Mouse (Mus musculus): ENCODE data around the gene Klhl29.

Gene Klhl29

DNA sequence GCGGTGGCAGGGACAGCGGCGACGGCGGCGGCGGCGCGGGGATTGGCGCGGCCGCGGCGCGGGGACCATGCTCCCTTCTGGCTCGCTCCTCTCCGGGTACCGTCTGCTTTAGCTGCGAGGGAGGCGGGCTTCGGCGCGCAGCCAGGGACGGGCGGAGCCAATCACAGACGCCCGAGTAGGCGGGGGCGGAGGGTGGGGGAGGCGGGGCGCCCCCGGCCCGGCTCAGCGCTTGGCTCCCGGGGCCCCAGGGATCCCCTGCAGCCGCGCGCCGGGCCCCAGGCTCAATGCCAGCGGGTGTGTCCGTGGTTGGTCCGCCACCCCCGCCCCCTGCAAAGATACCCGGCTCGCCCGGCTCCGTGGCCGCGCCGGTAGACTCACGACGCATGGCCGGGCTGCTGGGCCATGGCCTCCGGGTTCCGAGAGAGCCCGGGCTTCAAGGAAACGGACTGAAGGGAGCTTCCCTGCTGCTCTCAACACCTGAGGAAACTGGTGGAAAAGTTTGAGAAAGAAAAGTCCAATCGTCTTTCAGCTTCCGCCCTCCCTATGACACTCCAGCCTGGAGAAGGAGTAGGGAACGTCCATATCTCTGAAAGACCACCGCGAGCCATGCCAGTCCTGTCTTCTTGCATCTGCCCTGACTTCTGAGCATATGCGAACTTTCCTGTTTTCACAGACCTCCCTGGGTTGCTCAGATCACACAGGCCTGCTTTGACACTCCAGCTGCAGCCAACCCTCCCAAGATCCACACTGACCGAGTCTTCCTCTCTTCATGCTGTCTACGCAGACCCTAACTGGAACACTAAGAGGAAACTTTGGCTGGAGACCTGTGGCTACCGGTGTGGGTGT, at the start of gene Klhl29:
Klhl29 (minus strand) TSS at position 67 of the 846 bp plus-strand sequence.
- DNase-seq: peak; percentile 89

DNA sequence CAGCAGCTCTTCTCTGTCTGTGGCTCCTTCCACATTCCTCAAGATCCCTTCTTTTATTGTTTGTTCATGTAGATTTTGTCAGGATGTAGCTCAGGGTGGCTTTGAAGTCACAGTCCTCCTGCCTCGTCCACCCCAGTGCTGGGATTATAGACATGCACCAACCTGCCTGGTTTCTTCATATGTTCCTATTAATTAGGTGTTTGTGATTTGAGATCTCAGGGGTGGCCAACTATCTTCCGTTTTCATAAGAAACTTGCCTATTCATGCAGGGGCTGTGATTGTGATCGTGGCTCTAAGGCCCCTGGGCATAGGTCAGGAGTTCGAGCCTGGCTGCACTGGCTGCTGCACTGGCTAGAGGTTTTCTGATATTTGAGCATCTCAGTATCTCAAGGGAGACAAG, 49.8 kb upstream of the Klhl29 start:
- no peak for DNase-seq

DNA sequence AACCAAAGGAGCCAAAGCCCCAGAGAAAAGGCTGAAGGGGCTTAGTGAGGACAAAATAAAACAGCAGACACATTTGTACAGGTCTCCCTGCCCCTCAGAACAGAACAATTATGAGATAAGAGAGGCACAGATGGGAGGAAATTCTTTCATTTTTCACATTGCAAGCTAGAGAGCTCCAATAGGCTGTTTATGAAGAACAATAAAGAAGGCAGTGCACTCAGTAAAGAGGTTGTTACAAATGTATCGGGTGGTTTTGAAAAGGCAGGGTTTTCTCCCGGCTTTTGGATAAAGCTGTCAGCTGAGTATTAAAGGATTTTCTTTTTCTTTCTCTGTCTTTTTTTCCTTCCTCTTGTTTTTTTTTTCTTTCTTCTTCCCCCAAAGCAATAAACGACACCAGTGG, 40.3 kb upstream of the Klhl29 start:
- no peak for DNase-seq

DNA sequence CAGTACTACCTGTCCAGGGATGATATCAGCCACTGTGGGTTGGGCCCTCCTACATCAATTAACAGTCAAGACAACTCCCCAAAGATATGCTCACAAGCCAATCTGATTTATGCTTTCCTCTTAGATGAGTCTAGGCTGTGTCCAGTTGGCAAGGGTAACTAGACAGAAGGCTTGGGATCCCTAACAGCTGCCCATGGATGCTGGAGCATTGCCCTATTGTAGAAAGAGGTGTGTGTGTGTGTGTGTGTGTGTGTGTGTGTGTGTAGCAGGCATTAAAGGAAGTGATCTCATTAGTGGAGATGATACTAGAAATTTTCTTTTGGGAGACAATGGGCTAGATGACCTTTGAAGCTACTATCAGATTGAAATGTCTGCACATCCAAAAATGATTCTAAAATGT, 38.5 kb upstream of the Klhl29 start:
- DNase-seq: no peak

DNA sequence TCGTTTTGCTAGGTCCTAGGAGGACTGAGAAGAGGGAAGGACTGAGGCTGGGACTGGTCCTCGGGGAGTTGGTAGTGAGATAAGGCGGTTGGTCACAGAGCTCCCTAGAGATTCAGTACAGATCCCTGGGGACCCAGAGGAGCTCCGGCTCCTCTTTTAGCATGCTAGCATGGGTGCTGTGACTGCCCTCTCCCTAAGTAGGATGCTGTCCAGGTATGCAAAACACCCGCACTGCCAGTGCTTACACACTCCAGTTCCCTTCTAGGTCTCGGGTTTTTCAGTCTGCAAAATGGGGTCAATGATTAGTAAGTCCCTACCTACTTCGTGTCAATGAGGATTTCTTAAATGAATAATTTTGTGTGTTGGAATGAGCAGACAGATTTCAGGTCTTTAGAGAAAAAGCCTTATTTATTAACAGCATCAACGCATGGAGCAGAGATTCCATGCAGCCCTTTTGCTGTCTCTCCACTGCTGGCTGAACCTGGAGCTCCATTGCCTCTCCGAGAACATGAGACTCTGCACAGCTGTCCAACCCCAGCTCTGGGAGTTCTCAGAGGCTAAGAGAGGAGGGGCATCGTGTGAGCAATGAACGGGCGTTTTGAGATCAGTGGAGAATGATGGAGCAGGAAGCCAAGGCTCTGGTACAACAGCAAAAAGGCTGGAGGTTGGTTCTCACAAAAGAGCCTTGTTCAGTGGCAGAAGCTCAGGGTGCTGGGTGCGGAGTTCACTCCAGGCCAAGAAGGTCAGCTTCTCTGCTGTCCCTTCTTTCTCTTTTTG, 36.5 kb upstream of the Klhl29 start:
- no peak for DNase-seq

DNA sequence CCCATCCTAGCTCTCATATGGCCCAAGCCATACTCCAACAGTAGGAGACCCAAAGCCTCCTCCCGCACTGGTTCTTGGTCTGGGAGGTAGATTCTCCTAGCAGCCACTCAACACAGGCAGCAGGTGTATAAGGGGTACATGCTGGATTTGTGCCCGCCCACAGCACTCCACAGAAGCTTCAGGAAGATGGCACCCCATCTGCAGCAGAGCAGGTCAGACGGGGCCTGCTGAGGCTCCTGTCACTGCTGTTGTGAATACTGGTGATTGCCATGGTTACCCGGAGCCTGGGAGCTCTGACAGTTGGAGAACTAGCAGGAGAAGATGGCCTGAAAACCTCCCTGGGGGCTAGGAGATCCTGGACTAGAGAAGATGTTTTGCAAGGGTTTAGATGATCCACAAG, 35.9 kb upstream of the Klhl29 start:
- no peak for DNase-seq

DNA sequence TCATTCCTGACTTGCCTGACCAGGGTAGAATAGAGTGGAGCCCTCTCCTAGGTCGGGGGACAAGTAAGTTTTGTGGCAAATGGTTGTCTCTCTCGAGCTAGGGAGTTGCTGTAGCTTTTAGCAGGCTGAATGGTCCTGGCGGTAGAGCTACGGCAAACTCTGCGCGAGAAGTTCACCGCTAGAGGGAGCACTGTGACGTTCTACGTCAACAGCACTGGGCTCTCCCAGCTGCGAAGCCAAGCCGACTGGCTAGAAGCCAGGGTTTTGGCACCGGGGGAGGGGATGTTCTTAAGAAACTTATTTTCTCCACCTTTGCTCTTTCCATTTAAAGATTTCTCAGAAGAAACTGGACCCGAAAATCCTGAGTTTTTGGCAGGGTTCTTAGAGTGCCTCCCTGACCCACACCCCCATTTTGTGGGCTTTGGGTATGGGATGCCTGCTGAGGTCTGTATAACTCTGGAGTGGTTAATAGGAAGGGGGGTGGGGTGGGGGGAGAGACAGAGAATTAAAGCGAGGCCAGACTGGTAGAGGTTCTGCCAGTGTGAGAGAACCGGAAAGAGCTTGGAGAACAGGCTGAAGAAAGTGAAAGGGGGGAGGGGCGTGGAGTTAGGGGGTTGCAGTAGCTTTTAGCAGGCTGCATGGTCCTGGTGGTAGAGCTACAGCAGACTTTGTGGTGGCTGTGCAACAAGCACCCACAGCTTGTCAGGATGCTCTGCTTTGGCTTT, 35.1 kb upstream of the Klhl29 start:
- peak; percentile 78 for DNase-seq

DNA sequence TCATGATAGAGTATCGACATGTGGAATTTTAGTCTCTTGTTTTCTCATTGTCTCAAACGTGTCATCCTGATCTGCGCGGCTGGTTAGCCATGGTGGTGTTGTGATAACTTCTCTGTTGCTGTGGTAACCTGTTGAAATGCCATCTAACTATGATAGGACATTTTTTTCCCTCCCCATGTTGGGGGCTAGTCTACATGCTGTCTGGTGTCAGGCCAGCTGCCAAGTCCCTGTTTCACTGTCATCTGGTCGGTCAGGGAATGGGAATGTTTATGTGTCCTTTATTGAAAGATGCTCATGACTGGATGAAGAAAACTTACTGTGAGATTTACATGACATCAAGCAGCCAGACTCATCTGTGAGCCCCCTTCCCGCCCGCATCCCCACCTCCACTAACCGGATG, 31.7 kb upstream of the Klhl29 start:
- DNase-seq: no peak

DNA sequence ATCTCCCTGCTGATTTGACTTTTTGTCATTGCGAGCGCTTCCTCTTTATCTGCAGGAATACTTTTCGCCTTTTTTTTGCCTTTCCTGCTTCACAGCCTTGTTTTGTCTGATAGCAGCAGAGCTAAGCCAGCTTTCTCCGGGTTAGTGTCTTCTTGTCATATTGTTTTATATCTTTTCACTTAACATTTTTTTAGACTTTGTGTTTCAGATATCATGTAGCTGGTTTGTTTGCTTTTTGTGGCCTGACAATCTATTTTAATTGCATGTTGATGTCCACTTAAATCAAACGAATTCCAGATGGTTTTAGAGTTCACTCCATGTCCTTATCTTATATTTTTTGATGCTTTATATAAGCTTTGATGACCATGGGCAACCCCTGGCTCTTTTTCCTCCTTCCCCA, 21.9 kb upstream of the Klhl29 start:
- no peak for DNase-seq

DNA sequence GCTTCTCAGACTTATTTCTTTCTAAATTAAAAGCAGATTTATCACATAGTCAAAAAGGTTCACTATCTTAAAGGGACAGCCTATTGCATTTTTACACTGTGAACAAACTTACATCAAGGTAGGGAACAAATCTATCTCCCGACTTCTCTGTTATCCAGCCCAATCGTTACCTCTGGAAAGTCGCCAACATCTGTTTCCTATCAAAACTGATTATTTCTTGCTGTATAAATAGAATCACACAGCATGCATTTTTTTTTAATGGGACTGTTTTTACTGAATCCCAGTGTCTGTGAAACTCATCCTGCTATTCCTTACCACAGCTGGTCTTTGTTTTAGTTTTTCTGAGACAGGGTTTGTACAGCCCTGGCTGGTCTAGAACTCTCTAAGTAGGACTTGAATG, 19.7 kb upstream of the Klhl29 start:
- no peak for DNase-seq

DNA sequence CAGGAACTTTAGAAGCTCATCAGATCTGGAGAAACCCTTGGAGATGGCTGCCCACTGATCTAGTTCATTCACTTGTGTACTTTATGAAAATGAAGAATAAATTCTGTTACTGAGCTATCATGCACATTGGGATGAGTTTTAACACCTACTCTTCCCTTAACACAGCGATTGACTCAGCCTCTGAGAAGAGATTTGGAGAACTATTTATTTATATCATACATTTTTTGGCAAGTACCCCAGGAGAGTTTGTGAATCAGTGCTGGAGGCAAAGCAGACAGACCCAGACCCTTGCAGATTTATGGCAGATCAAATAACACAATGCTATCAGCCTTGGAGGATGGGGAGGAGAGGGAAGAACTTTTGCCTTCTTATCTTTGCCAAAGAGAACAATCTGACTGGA, 11.6 kb upstream of the Klhl29 start:
- no peak for DNase-seq

DNA sequence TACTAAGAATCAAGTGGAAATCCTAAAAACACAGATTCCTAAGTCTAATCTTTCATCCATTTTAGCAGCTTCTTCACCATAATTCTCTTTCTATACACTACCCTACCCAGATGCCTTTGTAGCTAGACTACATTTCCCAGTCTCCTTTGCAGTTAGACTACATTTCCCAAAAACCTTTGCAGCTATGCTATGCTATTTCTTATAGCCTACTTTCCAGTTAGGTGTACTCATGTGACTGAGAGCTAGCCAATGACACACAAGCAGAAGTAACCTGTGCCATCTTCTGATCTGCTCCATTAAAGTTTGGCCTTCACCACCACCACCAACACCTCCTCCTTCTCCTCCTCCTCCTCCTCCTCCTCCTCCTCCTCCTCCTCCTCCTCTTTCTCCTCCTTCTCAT, 11.2 kb upstream of the Klhl29 start:
- DNase-seq: no peak

DNA sequence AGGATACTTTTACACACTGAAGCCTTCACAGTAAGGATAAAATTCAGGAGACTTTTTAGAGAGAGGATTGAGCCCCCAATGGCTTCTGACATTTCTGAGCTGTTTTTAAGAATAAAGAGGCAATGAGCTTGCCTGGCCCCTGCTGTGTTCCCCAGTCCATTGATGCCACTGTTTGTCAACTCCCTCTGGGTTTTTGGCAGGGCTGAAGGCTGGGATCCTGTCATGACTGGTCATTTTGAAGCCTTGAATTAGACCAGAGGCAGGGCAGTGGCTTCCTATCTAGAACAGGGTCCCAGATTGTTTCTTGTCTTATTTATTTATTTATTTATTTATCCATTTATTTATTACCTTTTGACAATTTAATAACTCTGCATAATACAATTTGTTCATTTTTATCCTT, 6.2 kb upstream of the Klhl29 start:
- DNase-seq: peak; percentile 25

DNA sequence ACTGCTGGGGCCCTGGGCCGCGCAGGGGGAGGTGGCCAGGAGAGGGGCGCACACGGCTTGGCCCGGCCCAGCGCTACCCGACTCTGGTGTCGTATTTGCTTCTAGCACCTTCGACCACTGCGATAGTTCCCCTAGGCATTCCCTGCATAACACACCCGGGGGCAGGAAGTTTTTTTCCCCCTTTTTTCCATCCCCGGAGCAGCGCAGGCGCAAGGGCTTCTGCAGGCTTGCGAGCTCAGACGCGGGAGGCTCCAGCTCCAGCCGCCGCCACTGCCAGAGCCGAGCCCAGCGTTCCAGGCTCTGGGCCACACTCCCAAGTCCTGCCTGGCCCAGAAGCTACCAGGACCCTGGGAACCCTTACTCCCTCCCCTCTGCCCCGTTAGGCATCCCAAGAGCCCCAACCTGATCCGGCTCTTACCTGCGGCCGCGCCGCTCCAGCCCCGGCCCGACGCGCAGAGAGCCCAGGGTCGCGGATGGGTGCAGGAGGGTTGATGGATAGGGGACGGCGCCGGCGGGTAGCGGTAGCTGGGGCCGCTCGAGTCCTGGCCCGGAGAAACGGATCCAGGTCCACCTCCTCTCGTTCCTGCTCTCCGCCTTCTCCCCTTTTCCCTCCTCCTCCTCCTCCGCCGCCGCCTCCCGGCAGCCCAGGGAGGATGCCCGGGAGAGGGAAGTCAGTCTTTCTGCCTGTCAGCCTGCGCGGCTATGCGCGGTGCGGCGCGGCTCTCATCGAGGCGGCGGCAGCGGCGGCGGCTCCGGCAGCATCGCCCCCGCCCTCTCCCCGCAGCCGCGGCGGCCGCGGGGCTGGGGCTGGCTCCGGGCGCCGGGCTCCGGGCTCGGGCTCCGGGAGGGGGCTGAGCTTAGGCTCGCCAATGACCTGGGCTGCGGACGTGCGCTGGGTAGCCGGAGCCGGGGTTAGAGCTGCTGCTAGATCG, 532 bp downstream of the Klhl29 start:
- peak; percentile 67 for DNase-seq

DNA sequence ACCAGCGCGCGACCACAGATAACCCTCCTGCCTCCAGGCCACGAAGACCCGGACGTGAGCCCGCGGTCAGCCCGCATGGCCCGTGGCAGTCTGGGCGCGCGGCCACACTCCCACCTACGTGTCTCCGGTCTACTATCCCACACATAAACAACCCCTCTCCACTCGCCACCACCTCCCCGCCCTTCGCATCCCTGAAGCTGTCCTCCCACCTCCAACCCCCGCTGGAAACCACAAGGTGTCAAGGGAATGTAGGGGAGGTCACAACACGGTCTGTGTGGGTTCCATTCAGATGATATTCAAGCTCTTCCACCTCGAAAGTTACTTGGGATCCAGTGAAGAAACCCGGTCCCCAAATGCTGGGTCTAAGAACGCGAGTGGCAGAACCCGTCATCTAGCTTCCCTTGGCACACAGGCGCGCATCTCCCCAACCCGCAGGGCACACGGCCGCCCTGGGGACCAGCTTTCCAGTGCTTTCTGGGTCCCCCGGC, 1.2 kb downstream of the Klhl29 start:
- DNase-seq: peak; percentile 67

DNA sequence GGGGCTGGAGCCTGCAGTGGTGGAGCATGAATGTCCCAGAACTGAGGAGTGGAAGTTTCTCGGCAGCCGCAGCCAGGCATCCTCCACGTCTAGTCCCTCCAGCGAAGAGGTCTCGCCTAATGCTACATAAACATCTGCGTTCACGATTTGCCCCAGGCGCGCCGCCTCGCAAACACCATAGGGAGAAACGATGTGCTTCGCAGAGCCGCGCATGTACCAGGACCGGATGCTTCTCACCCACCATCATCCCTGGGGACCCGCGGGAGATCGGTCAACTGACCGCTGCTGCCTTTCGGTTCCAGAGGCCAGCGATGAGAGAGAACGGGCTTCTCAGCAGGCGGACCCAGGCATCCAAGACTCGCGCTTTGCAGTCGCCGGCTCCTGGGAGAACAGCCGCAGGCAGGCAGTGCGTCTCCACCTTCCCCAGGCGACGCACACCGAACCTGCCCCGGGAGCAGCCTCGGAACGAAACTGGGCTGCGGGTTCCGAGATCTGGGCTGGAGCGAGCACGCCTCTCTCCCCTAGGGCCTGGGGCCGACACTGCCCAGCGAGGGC, 1.8 kb downstream of the Klhl29 start:
- DNase-seq: peak; percentile 46

DNA sequence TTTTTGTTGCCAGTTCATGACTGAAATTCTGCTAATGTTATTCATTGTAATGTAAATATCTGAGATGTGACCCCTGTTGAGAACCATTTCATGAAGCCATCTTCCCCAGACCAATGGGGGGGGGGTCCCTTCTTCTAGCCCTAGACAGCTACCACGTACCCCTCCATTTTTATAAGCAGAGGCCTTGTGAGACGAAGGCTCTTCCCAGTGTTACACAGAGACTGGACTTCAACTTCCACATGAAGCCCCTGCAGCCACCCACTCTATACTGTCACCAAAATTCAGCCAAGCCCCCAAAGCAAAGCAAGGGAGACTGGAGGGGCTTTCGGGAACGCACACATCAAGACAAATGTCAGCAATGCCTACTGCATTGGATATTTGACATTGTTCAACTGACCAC, 6.1 kb downstream of the Klhl29 start:
- no peak for DNase-seq

DNA sequence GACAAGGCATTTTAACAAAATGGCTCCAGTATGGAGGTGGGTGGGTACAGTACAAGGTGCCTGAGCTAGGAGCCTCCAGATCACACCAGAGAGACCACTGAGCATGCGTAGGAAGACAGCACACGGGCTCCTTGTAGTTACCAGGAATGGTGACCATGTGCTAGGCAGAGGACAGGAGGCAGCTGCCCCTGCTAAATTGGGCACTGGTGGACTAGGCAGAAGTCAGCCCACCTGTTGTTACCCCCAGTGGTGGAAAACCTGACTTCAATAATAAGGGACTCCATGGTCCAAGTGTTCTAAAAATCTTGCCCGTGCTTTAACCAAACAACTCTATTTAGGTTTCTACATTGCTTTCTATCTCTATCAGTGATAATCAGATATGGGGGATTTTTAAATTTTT, 10.6 kb downstream of the Klhl29 start:
- no peak for DNase-seq

DNA sequence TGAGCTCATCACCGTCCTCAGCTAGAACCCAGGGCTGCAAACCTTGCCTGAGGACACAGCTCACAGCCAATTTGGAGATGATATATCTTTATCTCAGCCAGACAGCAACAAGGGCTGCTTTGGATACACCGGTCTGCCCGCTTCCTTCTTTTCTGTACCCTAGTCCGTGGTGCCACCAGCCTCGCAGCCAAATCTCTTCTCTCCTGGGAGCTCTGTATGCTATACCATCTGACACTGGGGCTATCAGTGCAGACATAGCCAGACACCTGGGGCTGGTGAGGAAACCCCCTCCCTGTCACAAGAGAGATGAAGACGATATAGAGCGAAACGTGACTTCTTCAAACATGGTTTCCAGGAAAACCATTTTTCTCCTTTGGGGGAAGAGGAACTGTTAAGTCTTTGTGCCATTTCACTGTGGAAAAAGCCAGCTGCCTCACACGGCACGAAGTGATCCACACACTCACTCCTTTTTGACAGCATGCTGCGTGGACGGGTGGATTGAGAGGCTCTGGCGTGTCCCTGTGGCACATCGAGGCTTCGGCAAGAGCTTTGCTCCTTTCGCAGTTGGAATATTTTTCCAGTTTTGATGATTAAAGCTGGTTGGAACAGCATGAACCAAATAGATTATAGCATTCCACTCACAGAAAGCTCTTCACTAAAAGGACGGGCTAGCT, 11.4 kb downstream of the Klhl29 start:
- no peak for DNase-seq

DNA sequence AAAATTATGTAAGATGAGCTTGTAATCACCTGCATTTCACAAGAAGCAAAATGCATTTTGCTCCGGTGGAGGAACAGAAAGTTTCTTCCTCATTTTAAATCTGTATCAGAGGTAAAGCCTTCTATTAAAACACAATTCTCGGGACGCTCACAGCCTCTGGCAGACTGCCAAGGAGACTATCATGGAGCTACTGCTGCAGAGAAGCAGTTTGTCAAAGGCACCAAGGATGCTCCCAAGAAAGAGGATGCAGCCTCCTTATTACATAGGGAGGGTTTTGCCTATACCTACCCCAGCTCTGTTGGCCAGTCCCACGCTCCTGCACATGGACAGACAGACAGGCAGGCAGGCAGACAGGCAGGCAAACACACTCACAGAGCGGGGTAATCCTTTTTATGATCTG, 16.4 kb downstream of the Klhl29 start:
- peak; percentile 27 for DNase-seq

DNA sequence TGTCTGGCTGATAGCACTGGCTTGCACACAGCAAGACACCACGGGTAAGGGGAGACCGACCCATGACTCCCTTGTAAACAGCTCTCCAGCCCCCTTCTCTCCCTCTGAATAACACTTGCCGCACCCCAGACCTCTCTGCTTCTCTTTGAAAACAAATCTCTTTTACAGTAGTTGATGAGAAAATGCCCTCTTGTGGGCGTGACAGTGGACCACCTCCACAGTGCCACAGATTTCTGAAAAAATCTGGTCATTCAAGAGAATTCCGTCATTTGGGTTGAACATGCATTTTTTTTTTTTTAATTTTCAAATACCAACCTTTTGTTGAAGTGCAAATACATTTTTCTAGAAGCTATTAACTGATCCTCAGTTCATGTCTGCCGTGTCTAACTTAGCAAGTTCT, 17.0 kb downstream of the Klhl29 start:
- no peak for DNase-seq
